Mouse (Mus musculus) hindbrain, embryonic 11.5 days (tissue): ENCODE results near the gene Sphkap. TPM values are rescaled to one million over a fixed set of nuclear protein-coding genes. Genes with fewer than 3 reads are reported as not detected.
A peak's percentile ranks its signal among the peaks of the same experiment; 100 is the strongest.

Experiments
- ATAC-seq: fragments of 200-750 bp; cut with Nextera tagmentation; 2 replicates; pipeline ENCODE4 v1.8.0; 2017; ENCODE audit warnings: mild to moderate bottlenecking, moderate TSS enrichment, moderate library complexity; ENCODE audit not compliant: low FRiP score
- DNase-seq: peaks from one replicate; pipeline ENCODE4 v3.0.0-alpha.2; 2015; ENCODE audit warnings: low spot score
- H3K27ac ChIP-seq: fragments of 300-500 bp; sonication (generic); 2 replicates; pipeline ENCODE4 v1.5.1; 2014; ENCODE audit warnings: mild to moderate bottlenecking, low read depth, low read length
- H3K27me3 ChIP-seq: fragments of 300-500 bp; sonication (generic); 2 replicates; pipeline ENCODE4 v1.6.1; 2014; ENCODE audit warnings: mild to moderate bottlenecking, low read length, moderate library complexity, mixed read lengths; ENCODE audit not compliant: control insufficient read depth, insufficient read depth
- H3K36me3 ChIP-seq: fragments of 300-500 bp; sonication (generic); 2 replicates; pipeline ENCODE4 v1.6.1; 2014; ENCODE audit warnings: mild to moderate bottlenecking, low read length, moderate library complexity, mixed read lengths; ENCODE audit not compliant: control insufficient read depth, insufficient read depth
- H3K4me1 ChIP-seq: fragments of 300-500 bp; sonication (generic); replicated peaks from 2 replicates; pipeline ENCODE4 v1.6.1; 2014; ENCODE audit warnings: low read length, mixed read lengths; ENCODE audit not compliant: control insufficient read depth, insufficient read depth
- H3K4me2 ChIP-seq: fragments of 300-500 bp; sonication (generic); replicated peaks from 2 replicates; pipeline ENCODE4 v1.6.1; 2014; ENCODE audit warnings: mild to moderate bottlenecking, low read depth, low read length
- H3K4me3 ChIP-seq: fragments of 300-500 bp; sonication (generic); 2 replicates; pipeline ENCODE4 v1.5.1; 2014; ENCODE audit warnings: low read depth, low read length
- H3K9ac ChIP-seq: fragments of 300-500 bp; sonication (generic); 2 replicates; pipeline ENCODE4 v1.6.1; 2014; ENCODE audit warnings: low read depth, low read length
- H3K9me3 ChIP-seq: fragments of 300-500 bp; sonication (generic); 2 replicates; pipeline ENCODE4 v1.6.1; 2016; ENCODE audit warnings: low read length; ENCODE audit not compliant: control insufficient read depth
- WGBS: fragments of 180-500 bp; shearing (Covaris S2); extraction: QIAGEN DNeasy Blood & Tissue Kit; methylation state at CpG from one replicate; pipeline ENCODE4 v1.1.7; 2014; 5-methylcytosine and 5-hydroxymethylcytosine counted together
- polyA plus RNA-seq: library from polyadenylated mRNA; unstranded; fragments of >200 nt; fragmentation: Nextera tagmentation; extraction: Ambion mirVana; gene quantifications from 2 replicates; pipeline ENCODE4 v1.2.1, GENCODE M21; 2014

Gene Sphkap
- polyA plus RNA-seq, 1 experiment from 2014 or later, result 1.2 TPM

DNA sequence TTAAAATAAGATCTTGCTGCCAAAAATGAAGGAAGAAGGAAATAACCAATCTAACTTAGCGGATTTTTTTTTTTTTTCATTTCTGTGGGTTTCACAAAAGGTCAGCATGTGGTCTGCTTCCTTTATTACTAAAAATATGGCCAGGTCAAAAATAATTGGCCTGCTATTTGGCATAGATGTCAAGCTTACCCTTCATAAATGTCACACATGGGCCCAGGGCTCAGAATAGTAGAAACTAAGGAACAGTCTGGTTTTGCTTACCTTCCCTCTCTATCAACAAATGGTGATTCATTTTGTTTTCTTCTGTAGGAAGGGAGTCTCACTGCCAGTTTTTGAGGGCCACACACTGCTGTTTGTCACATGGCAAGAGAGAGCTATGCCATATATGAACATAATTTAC lies 156.3 kb downstream of the Sphkap start:
- DNase-seq (no peak), ATAC-seq (no peak)
- Histone ChIP-seq H3K27me3 (no peaks in the 10 kb centered on the region), H3K4me1 (no peaks in the 10 kb centered on the region), H3K9ac (no peak overlapping the region), H3K9me3 (no peaks in the 10 kb centered on the region), H3K27ac (no peak overlapping the region), H3K36me3 (no peaks in the 10 kb centered on the region), H3K4me3 (no peak overlapping the region), H3K4me2 (no peak overlapping the region)
- 74% methylated on average over 1 of the region's 1 CpGs for WGBS

DNA sequence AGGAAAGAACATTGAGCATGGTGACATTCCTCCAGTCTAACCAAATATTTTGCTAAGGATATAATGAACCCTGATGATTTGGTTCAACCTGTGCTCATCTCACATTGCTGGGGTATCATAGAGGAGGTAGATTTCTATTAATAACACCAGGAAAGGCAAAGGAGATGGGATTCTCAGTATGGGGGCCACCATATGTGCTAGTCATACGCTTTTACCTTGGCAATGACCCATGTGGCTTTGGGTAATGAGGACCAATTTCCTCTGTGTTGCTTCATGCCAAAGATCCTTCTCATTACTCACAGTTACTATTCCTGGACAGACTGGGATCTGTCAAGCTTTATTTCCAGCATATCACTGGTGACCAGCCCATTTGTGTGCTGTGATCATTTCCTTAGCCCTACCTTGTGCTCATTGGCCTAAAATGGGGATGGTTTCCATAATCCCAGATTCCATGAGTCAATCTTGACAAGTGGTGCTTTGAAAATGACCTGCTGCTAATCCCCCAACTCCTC lies 159.7 kb downstream of the Sphkap start:
- no peak overlapping the region for H3K27ac ChIP-seq
- H3K27me3 ChIP-seq, result no peaks in the 10 kb centered on the region
- no peaks in the 10 kb centered on the region for H3K36me3 ChIP-seq
- H3K4me2 ChIP-seq, result no peak overlapping the region
- no peak overlapping the region for H3K4me3 ChIP-seq
- no peak for DNase-seq
- H3K9me3 ChIP-seq, result no peaks in the 10 kb centered on the region
- H3K4me1 ChIP-seq, result no peaks in the 10 kb centered on the region
- ATAC-seq, result no peak
- no peak overlapping the region for H3K9ac ChIP-seq
- WGBS, result 83% methylated on average over 1 of the region's 1 CpGs

DNA sequence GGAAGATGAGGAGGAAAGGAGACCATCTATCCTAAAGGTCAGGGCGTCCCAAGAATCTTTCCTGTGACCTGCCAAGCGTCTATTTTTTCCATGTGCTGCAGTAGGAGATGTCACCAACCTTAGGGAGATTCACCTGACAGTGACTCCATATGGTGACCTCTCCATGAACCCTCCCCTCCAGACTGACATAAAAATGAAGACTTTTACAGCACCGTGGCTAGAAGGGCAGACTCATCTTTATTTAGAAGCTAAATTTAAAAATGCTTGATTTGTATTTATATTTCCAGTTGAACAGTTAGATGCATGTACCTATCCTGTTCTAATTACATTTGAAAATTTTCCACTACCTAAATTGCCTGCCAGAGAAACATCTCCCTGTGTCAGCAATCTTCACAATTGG lies 180.1 kb downstream of the Sphkap start:
- Histone ChIP-seq H3K4me3 (no peak overlapping the region), H3K36me3 (no peaks in the 10 kb centered on the region), H3K4me2 (no peak overlapping the region), H3K27me3 (no peaks in the 10 kb centered on the region), H3K9ac (no peak overlapping the region), H3K4me1 (no peaks in the 10 kb centered on the region), H3K27ac (no peak overlapping the region), H3K9me3 (no peaks in the 10 kb centered on the region)
- ATAC-seq (no peak), DNase-seq (no peak)
- WGBS, result 80% methylated on average over 3 of the region's 3 CpGs

DNA sequence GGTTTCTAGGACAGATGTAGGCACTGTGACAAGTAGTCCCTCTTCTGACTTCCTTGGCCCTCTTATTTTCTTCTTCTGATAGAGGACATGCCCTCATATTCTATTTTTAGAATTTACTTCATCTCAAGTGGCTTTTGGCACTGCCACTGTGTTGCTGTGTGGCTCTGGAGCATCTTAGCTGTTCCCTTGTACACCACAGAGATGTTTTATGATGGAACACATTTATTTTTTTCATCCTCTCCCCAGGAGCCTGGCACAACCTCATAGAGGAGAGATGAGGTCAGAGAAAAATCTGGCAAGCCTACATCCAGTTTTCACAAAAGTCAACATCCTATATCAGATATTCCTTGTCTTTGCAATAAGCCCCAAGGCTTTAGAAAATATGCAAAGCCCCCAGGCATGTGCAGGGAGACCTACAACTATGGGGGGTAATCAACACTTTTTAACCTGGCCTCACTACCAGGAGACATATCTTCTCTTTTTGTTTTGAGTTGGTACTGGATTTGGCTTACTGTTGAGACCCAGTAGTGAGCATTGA lies 183.5 kb downstream of the Sphkap start:
- Histone ChIP-seq H3K4me3 (no peak overlapping the region), H3K27ac (no peak overlapping the region), H3K36me3 (no peaks in the 10 kb centered on the region), H3K27me3 (no peaks in the 10 kb centered on the region), H3K9me3 (no peaks in the 10 kb centered on the region), H3K4me2 (no peak overlapping the region), H3K9ac (no peak overlapping the region), H3K4me1 (no peaks in the 10 kb centered on the region)
- ATAC-seq (no peak), DNase-seq (no peak)

DNA sequence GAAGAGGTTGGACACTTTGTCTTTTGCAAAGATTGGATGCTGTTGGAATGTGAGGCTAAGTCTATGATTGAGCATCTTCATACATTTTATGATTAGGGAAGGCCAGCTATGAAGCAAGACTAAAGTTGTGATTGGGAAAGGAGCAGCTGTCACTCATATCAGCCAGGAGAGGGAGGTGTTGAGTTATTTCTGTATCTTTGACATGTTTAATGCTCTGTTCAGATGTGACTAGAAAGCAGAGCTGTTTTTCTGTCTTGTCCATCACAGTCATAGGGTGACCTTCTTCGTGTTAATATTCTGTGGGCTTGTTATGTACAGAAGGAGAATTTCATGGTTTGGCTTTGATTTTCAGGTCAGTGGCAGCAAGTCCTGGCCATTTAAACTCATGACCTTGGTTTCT lies 184.9 kb downstream of the Sphkap start:
- H3K4me2 ChIP-seq, result no peak overlapping the region
- H3K4me3 ChIP-seq, result no peak overlapping the region
- H3K9ac ChIP-seq, result no peak overlapping the region
- 73% methylated on average over 1 of the region's 1 CpGs for WGBS
- no peak overlapping the region for H3K27ac ChIP-seq
- DNase-seq (peak; percentile 9), ATAC-seq (0 out of 2 replicates have a peak, but pooled peaks have one; percentile 40)
- H3K36me3 ChIP-seq, result no peaks in the 10 kb centered on the region
- no peaks in the 10 kb centered on the region for H3K9me3 ChIP-seq
- H3K4me1 ChIP-seq, result no peaks in the 10 kb centered on the region
- H3K27me3 ChIP-seq, result no peaks in the 10 kb centered on the region

DNA sequence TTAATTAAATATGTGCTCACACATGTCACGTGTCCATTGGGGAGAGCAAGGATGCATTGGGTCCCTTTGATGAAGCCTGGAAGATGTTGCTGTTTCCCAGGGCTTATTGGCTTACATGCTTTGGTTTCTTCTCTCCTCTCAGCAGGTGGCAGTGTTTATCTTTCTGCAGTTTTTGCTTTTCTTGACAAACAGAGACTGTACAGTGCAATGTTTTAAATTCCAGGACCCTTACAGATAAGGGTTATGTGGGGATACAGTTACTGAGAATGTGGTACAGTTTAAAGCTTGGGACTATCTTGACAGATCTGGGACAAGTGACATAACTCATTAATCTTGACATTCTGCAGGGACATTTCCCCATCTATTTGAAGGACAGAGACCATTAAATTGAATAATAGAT lies 189.7 kb downstream of the Sphkap start:
- no peaks in the 10 kb centered on the region for H3K4me1 ChIP-seq
- DNase-seq, result peak; percentile 14
- H3K27ac ChIP-seq, result no peak overlapping the region
- no peak overlapping the region for H3K4me3 ChIP-seq
- H3K9ac ChIP-seq, result no peak overlapping the region
- no peaks in the 10 kb centered on the region for H3K27me3 ChIP-seq
- 48% methylated on average over 1 of the region's 1 CpGs for WGBS
- H3K36me3 ChIP-seq, result no peaks in the 10 kb centered on the region
- no peaks in the 10 kb centered on the region for H3K9me3 ChIP-seq
- no peak for ATAC-seq
- H3K4me2 ChIP-seq, result no peak overlapping the region

DNA sequence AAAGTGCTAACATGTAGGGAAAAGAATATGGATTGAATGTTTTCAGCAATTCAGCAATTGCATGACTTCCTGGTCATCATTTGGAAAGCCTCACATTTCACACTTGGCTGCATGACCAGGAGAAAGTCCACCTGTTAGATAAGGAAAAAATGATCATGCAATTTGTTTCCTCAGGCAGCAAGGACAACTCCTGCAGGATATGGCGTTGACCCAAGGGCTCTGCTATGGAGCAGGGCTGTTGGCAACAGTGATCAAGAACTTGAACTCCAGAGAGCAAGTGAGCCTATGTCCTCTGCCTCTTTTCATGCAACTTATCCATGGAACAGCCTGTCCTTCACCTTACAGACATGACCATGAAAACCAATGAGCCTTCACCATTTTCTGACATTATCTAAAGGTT lies 198.0 kb downstream of the Sphkap start:
- no peaks in the 10 kb centered on the region for H3K27me3 ChIP-seq
- H3K4me1 ChIP-seq, result no peaks in the 10 kb centered on the region
- no peak overlapping the region for H3K4me2 ChIP-seq
- 69% methylated on average over 1 of the region's 1 CpGs for WGBS
- no peaks in the 10 kb centered on the region for H3K36me3 ChIP-seq
- H3K9me3 ChIP-seq, result no peaks in the 10 kb centered on the region
- H3K4me3 ChIP-seq, result no peak overlapping the region
- H3K9ac ChIP-seq, result no peak overlapping the region
- DNase-seq (no peak), ATAC-seq (no peak)
- no peak overlapping the region for H3K27ac ChIP-seq

Other genes starting within 250 kb of the Sphkap start
- 0.63 and 0.83 TPM in 2 replicates for gene Daw1, start 248.4 kb downstream of the Sphkap start, polyA plus RNA-seq